Mouse (Mus musculus) lung, embryonic 14.5 days (tissue): ENCODE data around the gene Scube1. TPM values are rescaled to one million over a fixed set of nuclear protein-coding genes. Genes with fewer than 3 reads are reported as not detected.
A peak's percentile ranks its signal among the peaks of the same experiment; 100 is the strongest.

Source experiments
- ATAC-seq: fragments of 200-750 bp; cut with Nextera tagmentation; 2 replicates; pipeline ENCODE4 v1.8.0; 2017; ENCODE audit warnings: mild to moderate bottlenecking, moderate TSS enrichment, moderate library complexity; ENCODE audit not compliant: insufficient read depth
- DNase-seq: peaks from one replicate; pipeline ENCODE4 v3.0.0-alpha.2; 2015
- H3K27ac ChIP-seq: fragments of 300-500 bp; sonication (generic); 2 replicates; pipeline ENCODE4 v1.5.1; 2014; ENCODE audit warnings: low read depth, mild to moderate bottlenecking, moderate library complexity
- H3K27me3 ChIP-seq: fragments of 300-500 bp; sonication (generic); 2 replicates; pipeline ENCODE4 v1.6.1; 2014; ENCODE audit warnings: low read length, control low read depth; ENCODE audit not compliant: insufficient read depth
- H3K36me3 ChIP-seq: fragments of 300-500 bp; sonication (generic); 2 replicates; pipeline ENCODE4 v1.6.1; 2014; ENCODE audit warnings: control low read depth; ENCODE audit not compliant: insufficient read depth
- H3K4me1 ChIP-seq: fragments of 300-500 bp; sonication (generic); 2 replicates; pipeline ENCODE4 v1.6.1; 2014; ENCODE audit warnings: antibody characterized with exemption, control low read depth; ENCODE audit not compliant: insufficient read depth
- H3K4me2 ChIP-seq: fragments of 300-500 bp; sonication (generic); 2 replicates; pipeline ENCODE4 v1.6.1; 2014; ENCODE audit warnings: mild to moderate bottlenecking
- H3K4me3 ChIP-seq: fragments of 300-500 bp; sonication (generic); 2 replicates; pipeline ENCODE4 v1.5.1; 2014; ENCODE audit warnings: low read depth, low read length
- H3K9ac ChIP-seq: fragments of 300-500 bp; sonication (generic); 2 replicates; pipeline ENCODE4 v1.6.1; 2014
- H3K9me3 ChIP-seq: fragments of 300-500 bp; sonication (generic); 2 replicates; pipeline ENCODE4 v1.6.1; 2016; ENCODE audit warnings: low read depth, low read length, control low read depth
- CTCF ChIP-seq: IDR thresholded peaks from 2 replicates; pipeline ENCODE4 v1.5.1; 2016; ENCODE audit warnings: antibody characterized with exemption, low read depth
- WGBS: fragments of 180-500 bp; shearing (Covaris S2); extraction: QIAGEN DNeasy Blood & Tissue Kit; methylation state at CpG from one replicate; pipeline ENCODE4 v1.1.7; 2014; 5-methylcytosine and 5-hydroxymethylcytosine counted together
- polyA plus RNA-seq: library from polyadenylated mRNA; unstranded; fragments of >200 nt; fragmentation: Nextera tagmentation; extraction: Ambion mirVana; gene quantifications from 2 replicates; pipeline ENCODE4 v1.2.1, GENCODE M21; 2014

The Scube1 gene
- polyA plus RNA-seq, 1 experiment from 2014 or later = 6.0 TPM

- H3K4me2 ChIP-seq = no peak overlapping the region
These were observed 150.0 kb downstream of the Scube1 start for GRCm38 (mm10) chr15:83574731-83575351.

GRCm38 (mm10) chr15:83573606-83574005 is 151.2 kb downstream of the Scube1 start:
- no peaks in the 10 kb centered on the region for H3K4me1 ChIP-seq
- no peaks in the 10 kb centered on the region for H3K9me3 ChIP-seq
- DNase-seq (no peak), ATAC-seq (no peak)
- no peak for TF ChIP-seq CTCF
- no peak overlapping the region for H3K9ac ChIP-seq
- WGBS = 91% methylated on average over 12 of the region's 12 CpGs
- H3K27me3 ChIP-seq = no peaks in the 10 kb centered on the region
- H3K4me3 ChIP-seq = no peak overlapping the region
- H3K36me3 ChIP-seq = peaks cover 40% of the 10 kb centered on the region
- H3K4me2 ChIP-seq = no peak overlapping the region
- no peak overlapping the region for H3K27ac ChIP-seq

More at GRCm38 (mm10) chr15:83574731-83575351, 150.0 kb downstream of the Scube1 start:
- TF ChIP-seq CTCF = no peak
- H3K4me3 ChIP-seq = no peak overlapping the region
- no peaks in the 10 kb centered on the region for H3K9me3 ChIP-seq
- DNase-seq (peak; percentile 18), ATAC-seq (no peak)
- H3K27me3 ChIP-seq = no peaks in the 10 kb centered on the region
- H3K4me1 ChIP-seq = no peaks in the 10 kb centered on the region
- H3K36me3 ChIP-seq = peaks cover 52% of the 10 kb centered on the region
- 71% methylated on average over 6 of the region's 6 CpGs for WGBS
- H3K27ac ChIP-seq = no peak overlapping the region
- no peak overlapping the region for H3K9ac ChIP-seq

GRCm38 (mm10) chr15:83572132-83572531 is 152.7 kb downstream of the Scube1 start:
- TF ChIP-seq CTCF = no peak
- WGBS = 76% methylated on average over 4 of the region's 4 CpGs

DNA sequence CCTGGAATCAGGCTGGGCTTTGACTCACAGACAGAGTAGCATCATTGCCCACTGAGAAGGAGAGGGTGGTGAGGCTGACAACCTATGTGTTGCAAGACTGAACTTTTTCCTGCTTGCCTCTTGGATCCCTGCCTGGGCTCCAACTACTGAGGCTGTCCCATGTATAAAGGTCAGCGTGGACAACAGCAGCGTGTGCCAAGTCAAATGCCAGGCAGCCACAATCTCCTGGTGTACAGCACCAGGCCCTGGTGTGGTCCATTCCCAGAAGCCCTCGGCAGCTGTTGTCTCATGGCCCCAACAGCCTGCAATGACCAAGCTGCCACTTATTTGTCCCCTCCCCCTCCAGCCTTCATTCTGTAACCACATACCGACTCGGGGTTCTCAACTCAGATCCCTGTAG is 153.2 kb downstream of the Scube1 start:
- Histone ChIP-seq H3K36me3 (peaks cover 23% of the 10 kb centered on the region), H3K9me3 (no peaks in the 10 kb centered on the region), H3K27ac (no peak overlapping the region), H3K4me3 (no peak overlapping the region), H3K9ac (no peak overlapping the region), H3K4me2 (no peak overlapping the region), H3K27me3 (no peaks in the 10 kb centered on the region), H3K4me1 (no peaks in the 10 kb centered on the region)
- WGBS = 80% methylated on average over 5 of the region's 5 CpGs
- DNase-seq = no peak
- no peak for ATAC-seq
- TF ChIP-seq CTCF = no peak

More at GRCm38 (mm10) chr15:83572132-83572531, 152.7 kb downstream of the Scube1 start:
- no peaks in the 10 kb centered on the region for H3K27me3 ChIP-seq
- no peak overlapping the region for H3K27ac ChIP-seq
- no peaks in the 10 kb centered on the region for H3K4me1 ChIP-seq
- no peak overlapping the region for H3K4me2 ChIP-seq
- no peak for DNase-seq
- H3K4me3 ChIP-seq = no peak overlapping the region
- H3K9ac ChIP-seq = no peak overlapping the region
- peaks cover 27% of the 10 kb centered on the region for H3K36me3 ChIP-seq
- no peak for ATAC-seq
- H3K9me3 ChIP-seq = no peaks in the 10 kb centered on the region

DNA sequence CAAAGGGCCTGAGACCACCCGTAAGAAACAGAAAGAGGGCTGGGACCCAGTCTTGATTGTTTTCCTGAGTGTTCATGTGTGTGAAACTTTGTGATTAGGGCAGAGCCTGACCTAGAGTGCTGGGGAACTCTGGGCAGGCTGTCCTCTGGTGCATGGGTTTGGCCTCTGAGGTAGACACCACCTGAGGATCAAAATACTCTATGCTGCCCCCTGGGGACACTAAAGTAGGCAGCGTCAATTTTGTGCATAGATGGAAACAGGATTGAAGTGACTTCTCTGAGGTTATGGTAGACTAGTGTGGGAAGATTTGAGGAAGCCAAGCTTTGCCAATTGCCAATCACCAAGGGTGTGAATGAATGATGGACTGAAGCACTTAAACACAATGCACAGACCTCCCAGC is 154.2 kb downstream of the Scube1 start:
- DNase-seq (peak; percentile 26), ATAC-seq (no peak)
- Histone ChIP-seq H3K4me2 (no peak overlapping the region), H3K4me3 (no peak overlapping the region), H3K36me3 (peaks cover 13% of the 10 kb centered on the region), H3K27ac (no peak overlapping the region), H3K9me3 (no peaks in the 10 kb centered on the region), H3K27me3 (no peaks in the 10 kb centered on the region), H3K4me1 (no peaks in the 10 kb centered on the region), H3K9ac (no peak overlapping the region)
- WGBS = 52% methylated on average over 2 of the region's 2 CpGs
- peak; percentile 40 for TF ChIP-seq CTCF

- Histone ChIP-seq H3K27me3 (no peaks in the 10 kb centered on the region), H3K4me3 (no peak overlapping the region), H3K4me2 (no peak overlapping the region), H3K27ac (no peak overlapping the region), H3K4me1 (no peaks in the 10 kb centered on the region), H3K36me3 (peaks cover 5% of the 10 kb centered on the region), H3K9me3 (no peaks in the 10 kb centered on the region), H3K9ac (no peak overlapping the region)
- DNase-seq (no peak), ATAC-seq (no peak)
- 52% methylated on average over 11 of the region's 11 CpGs for WGBS
- no peak for TF ChIP-seq CTCF
These were observed 155.1 kb downstream of the Scube1 start for GRCm38 (mm10) chr15:83569682-83570081.

DNA sequence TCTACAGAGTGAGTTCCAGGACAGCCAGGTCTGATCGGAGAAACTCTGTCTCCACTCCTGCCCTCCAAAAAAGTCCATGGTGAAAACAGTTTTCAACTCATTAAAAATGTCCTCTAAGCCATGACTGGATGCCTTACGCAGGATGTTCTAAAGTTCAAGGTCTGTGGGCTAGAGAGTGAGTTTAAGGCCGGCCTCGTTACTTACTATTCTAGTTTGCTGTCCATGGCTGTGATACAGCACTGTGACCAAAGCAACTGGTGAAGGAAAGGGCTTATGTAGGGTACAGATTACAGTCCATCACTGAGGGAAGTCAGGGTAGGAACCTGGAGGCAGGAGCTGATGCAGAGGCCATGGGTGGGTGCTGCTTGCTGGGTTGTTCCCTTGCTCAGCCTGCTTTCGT is 156.3 kb downstream of the Scube1 start:
- no peaks in the 10 kb centered on the region for H3K9me3 ChIP-seq
- H3K27me3 ChIP-seq = no peaks in the 10 kb centered on the region
- TF ChIP-seq CTCF = no peak
- WGBS = 91% methylated on average over 5 of the region's 5 CpGs
- no peaks in the 10 kb centered on the region for H3K36me3 ChIP-seq
- no peak overlapping the region for H3K4me2 ChIP-seq
- H3K4me1 ChIP-seq = peaks cover 5% of the 10 kb centered on the region; the same call in 1 of the 2 replicates
- no peak for ATAC-seq
- H3K27ac ChIP-seq = no peak overlapping the region
- DNase-seq = no peak
- no peak overlapping the region for H3K9ac ChIP-seq
- no peak overlapping the region for H3K4me3 ChIP-seq
